ENCODE assay signal across 22 mouse cellular contexts in genomic region chr12:105328396-105328795, GRCm38 (mm10). TPM values are rescaled to one million over a fixed set of nuclear protein-coding genes. Genes with fewer than 3 reads are reported as not detected.
DNase-seq lines count a peak whose midpoint lies in the region; ATAC-seq and TF ChIP-seq lines count a peak whose summit lies in the region.
"Had no signal": no experiment of that assay in that cellular context is flagged by ENCODE, and none has a peak within 500 bp of the region (broad histone marks: within the 10 kb centered on the region; RNA-seq: fewer than 3 reads in every experiment).

No protein-coding gene starts in this region.

- H3K27me3 ChIP-seq in forebrain, embryonic 15.5 days, result no peaks in the 10 kb centered on the region
- H3K27me3 ChIP-seq in forebrain, embryonic 10.5 days (ENCODE audit: poor library complexity, severe bottlenecking), result no peaks in the 10 kb centered on the region
- no peaks in the 10 kb centered on the region for H3K27me3 ChIP-seq in forebrain, postnatal 0 days (ENCODE audit: insufficient read depth, low read length)
- H3K27me3 ChIP-seq: embryonic facial prominence, embryonic 12.5 days; midbrain, embryonic 12.5 days had no signal

- ATAC-seq in forebrain, embryonic 15.5 days (replicated peaks), result peak; percentile 82; the same call in 1 of the 2 replicates
- peak; percentile 91 for ATAC-seq in forebrain, postnatal 0 days

- WGBS in forebrain, embryonic 15.5 days, result 35% methylated on average over 11 of the region's 11 CpGs
- WGBS in forebrain, embryonic 10.5 days, result 74% methylated on average over 11 of the region's 11 CpGs
- WGBS in forebrain, postnatal 0 days, result 41% methylated on average over 11 of the region's 11 CpGs

- DNase-seq in forebrain, embryonic 10.5 days (ENCODE audit: extremely low spot score, low spot score), result no peak
- DNase-seq in forebrain, postnatal 0 days, result peak; percentile 88
- peak; percentile 61 to 73 for DNase-seq in left cerebral cortex, adult 18-20 months (ENCODE audit: low spot score in 2 of 2)
- DNase-seq in right cerebral cortex, postnatal 25 days, result peak; percentile 76
- DNase-seq in thymus, postnatal 4 days, result no peak
- DNase-seq in gastrocnemius, adult 18-20 months (ENCODE audit: low spot score), result no peak
- no peak for DNase-seq in lung, postnatal 10 days
- DNase-seq: adrenal gland, postnatal 36 days; cerebellum, adult 11 months; cerebellum, postnatal 36 days; kidney, adult 8-10 months; kidney, postnatal 36 days; lung, postnatal 4 days; thymus, adult 18-20 months had no signal

- peaks cover 5% of the 10 kb centered on the region; the same call in 1 of the 2 replicates for H3K4me1 ChIP-seq in forebrain, embryonic 15.5 days
- peaks cover 7% of the 10 kb centered on the region; the same call in 1 of the 2 replicates for H3K4me1 ChIP-seq in forebrain, embryonic 10.5 days
- H3K4me1 ChIP-seq in forebrain, postnatal 0 days (ENCODE audit: insufficient read depth), result no peaks in the 10 kb centered on the region
- H3K4me1 ChIP-seq: embryonic facial prominence, embryonic 12.5 days; limb, embryonic 13.5 days had no signal

- TF ChIP-seq CTCF in forebrain, postnatal 0 days (IDR thresholded peaks at IDR 0.05; ENCODE audit: low read depth), result no peak

- H3K4me2 ChIP-seq in forebrain, embryonic 15.5 days (replicated peaks), result no peak overlapping the region
- H3K4me2 ChIP-seq in forebrain, postnatal 0 days (ENCODE audit: low read depth), result no peak overlapping the region
- H3K4me2 ChIP-seq: embryonic facial prominence, embryonic 12.5 days; limb, embryonic 13.5 days; midbrain, embryonic 12.5 days had no signal

- H3K27ac ChIP-seq in forebrain, embryonic 15.5 days (replicated peaks), result no peak overlapping the region; the same call in 1 of the 2 replicates
- no peak overlapping the region for H3K27ac ChIP-seq in forebrain, embryonic 10.5 days
- H3K27ac ChIP-seq in forebrain, postnatal 0 days (ENCODE audit: low read depth, low read length), result no peak overlapping the region
- H3K27ac ChIP-seq: embryonic facial prominence, embryonic 12.5 days; limb, embryonic 13.5 days; midbrain, embryonic 12.5 days had no signal

- no peaks in the 10 kb centered on the region for H3K36me3 ChIP-seq in forebrain, embryonic 15.5 days
- no peaks in the 10 kb centered on the region for H3K36me3 ChIP-seq in forebrain, embryonic 10.5 days (replicated peaks)
- no peaks in the 10 kb centered on the region for H3K36me3 ChIP-seq in forebrain, postnatal 0 days (ENCODE audit: insufficient read depth)
- H3K36me3 ChIP-seq: embryonic facial prominence, embryonic 12.5 days; limb, embryonic 13.5 days; midbrain, embryonic 12.5 days had no signal

- no peaks in the 10 kb centered on the region for H3K9me3 ChIP-seq in forebrain, embryonic 15.5 days
- no peaks in the 10 kb centered on the region for H3K9me3 ChIP-seq in forebrain, embryonic 10.5 days
- H3K9me3 ChIP-seq in forebrain, postnatal 0 days (ENCODE audit: low read length), result no peaks in the 10 kb centered on the region
- H3K9me3 ChIP-seq: embryonic facial prominence, embryonic 12.5 days; limb, embryonic 13.5 days; midbrain, embryonic 12.5 days had no signal

- no peak overlapping the region for H3K4me3 ChIP-seq in forebrain, embryonic 15.5 days
- H3K4me3 ChIP-seq in forebrain, embryonic 10.5 days, result no peak overlapping the region
- H3K4me3 ChIP-seq in forebrain, postnatal 0 days (ENCODE audit: low read depth, low read length), result no peak overlapping the region
- H3K4me3 ChIP-seq: embryonic facial prominence, embryonic 12.5 days; limb, embryonic 13.5 days; midbrain, embryonic 12.5 days had no signal

- no peak overlapping the region for H3K9ac ChIP-seq in forebrain, embryonic 15.5 days (replicated peaks)
- H3K9ac ChIP-seq in forebrain, postnatal 0 days, result no peak overlapping the region
- H3K9ac ChIP-seq: embryonic facial prominence, embryonic 12.5 days; limb, embryonic 13.5 days; midbrain, embryonic 12.5 days had no signal

RNA-seq across cellular contexts. Expression of gene Tunar, which starts 5.3 kb away (rescaled TPM):
- 5.0 and 5.4 TPM in 2 replicates for polyA plus RNA-seq in forebrain, embryonic 15.5 days (2015; fragmentation: Nextera tagmentation; extraction: Ambion mirVana)
- 0.33 and 0.39 TPM in 2 replicates for polyA plus RNA-seq in forebrain, embryonic 10.5 days (2016; fragmentation: Nextera tagmentation; extraction: Ambion mirVana)
- total RNA-seq in forebrain, postnatal 0 days (2014; rRNA removed), result 16.6 and 16.9 TPM in 2 replicates
- 6.7 and 12.0 TPM in 2 replicates for polyA plus RNA-seq in forebrain, postnatal 0 days (2015; fragmentation: Nextera tagmentation; extraction: Ambion mirVana)
- total RNA-seq in left cerebral cortex, adult 18-20 months (2021), result 1 to 10 TPM; 8.7 to 9.4 TPM
- not detected for total RNA-seq in gastrocnemius, adult 18-20 months (2021)
- total RNA-seq: granulocyte monocyte progenitor cell, adult 5-6 weeks; hematopoietic stem cell, adult 5-6 weeks had no signal
- polyA plus RNA-seq: heart, embryonic 14.5 days; liver, embryonic 16.5 days had no signal

Comparison
In these comparisons a context has a peak if more than half of its experiments do, and no peak if none do; other contexts are left out.
1. DNase-seq: peak in forebrain, postnatal 0 days (single experiment), left cerebral cortex, adult 18-20 months (2 of 2) and right cerebral cortex, postnatal 25 days (single experiment); none in forebrain, embryonic 10.5 days (single experiment), thymus, postnatal 4 days (single experiment), gastrocnemius, adult 18-20 months (single experiment) and lung, postnatal 10 days (single experiment).
2. RNA of gene Tunar, which starts 5.3 kb away (total RNA-seq): 16.6 to 16.9 TPM in forebrain, postnatal 0 days and 8.7 to 9.4 TPM in left cerebral cortex, adult 18-20 months; not detected in gastrocnemius, adult 18-20 months; every median in the first group is over 4 times any median in the second.